Mouse (Mus musculus) cerebellum, adult 2 months (tissue): Measurements from ENCODE around the gene Zfp72.

ENCODE experiments used
- CTCF ChIP-seq: fragments of 200-500 bp; IDR thresholded peaks from 2 replicates; pipeline ENCODE4 v1.5.1; 2011; ENCODE audit warnings: low read depth, mild to moderate bottlenecking, control low read depth, low read length, moderate library complexity, borderline replicate concordance; ENCODE audit not compliant: insufficient read depth
- POLR2A ChIP-seq: fragments of 200-500 bp; IDR thresholded peaks from 2 replicates; pipeline ENCODE4 v1.6.1; 2011; ENCODE audit warnings: low read length, control low read depth, borderline replicate concordance; ENCODE audit not compliant: insufficient read depth

GRCm38 (mm10) chr13:74329321-74329720 lies 61.3 kb downstream of the Zfp72 start:
- TF ChIP-seq POLR2A (no peak), CTCF (no peak)
